Mouse (Mus musculus) stomach, embryonic 16.5 days (tissue): ENCODE results near the gene Brca2. TPM values are rescaled to one million over a fixed set of nuclear protein-coding genes. Genes with fewer than 3 reads are reported as not detected.

Experiments used
- ATAC-seq: fragments of 200-750 bp; cut with Nextera tagmentation; 2 replicates; pipeline ENCODE4 v1.8.0; 2017; ENCODE audit warnings: moderate number of reproducible peaks, moderate TSS enrichment; ENCODE audit not compliant: insufficient read depth, low FRiP score
- H3K27ac ChIP-seq: fragments of 300-500 bp; sonication (generic); 2 replicates; pipeline ENCODE4 v1.5.1; 2014; ENCODE audit warnings: low read length
- H3K27me3 ChIP-seq: fragments of 300-500 bp; sonication (generic); 2 replicates; pipeline ENCODE4 v1.6.1; 2014; ENCODE audit warnings: low read length, control low read depth, mixed read lengths; ENCODE audit not compliant: control insufficient read depth, insufficient read depth
- H3K36me3 ChIP-seq: fragments of 300-500 bp; sonication (generic); 2 replicates; pipeline ENCODE4 v1.6.1; 2014; ENCODE audit warnings: low read length; ENCODE audit not compliant: control insufficient read depth, insufficient read depth
- H3K4me1 ChIP-seq: fragments of 300-500 bp; sonication (generic); 2 replicates; pipeline ENCODE4 v1.6.1; 2014; ENCODE audit warnings: low read length, control low read depth, mixed read lengths; ENCODE audit not compliant: control insufficient read depth, insufficient read depth
- H3K4me2 ChIP-seq: fragments of 300-500 bp; sonication (generic); 2 replicates; pipeline ENCODE4 v1.6.1; 2014; ENCODE audit warnings: low read depth, low read length, mixed read lengths
- H3K4me3 ChIP-seq: fragments of 300-500 bp; sonication (generic); replicated peaks from 2 replicates; pipeline ENCODE4 v1.5.1; 2014; ENCODE audit warnings: mild to moderate bottlenecking, low read length
- H3K9ac ChIP-seq: fragments of 300-500 bp; sonication (generic); 2 replicates; pipeline ENCODE4 v1.6.1; 2014; ENCODE audit warnings: low read length
- H3K9me3 ChIP-seq: fragments of 300-500 bp; sonication (generic); replicated peaks from 2 replicates; pipeline ENCODE4 v1.6.1; 2016; ENCODE audit warnings: low read length, control low read depth; ENCODE audit not compliant: control insufficient read depth
- WGBS: fragments of 180-500 bp; shearing (Covaris S2); extraction: QIAGEN DNeasy Blood & Tissue Kit; methylation state at CpG from one replicate; pipeline ENCODE4 v1.1.7; 2014; 5-methylcytosine and 5-hydroxymethylcytosine counted together
- polyA plus RNA-seq: library from polyadenylated mRNA; unstranded; fragments of >200 nt; fragmentation: Nextera tagmentation; extraction: Ambion mirVana; gene quantifications from 2 replicates; pipeline ENCODE4 v1.2.1, GENCODE M21; 2015

Gene Brca2
- polyA plus RNA-seq, 1 experiment from 2014 or later: 16.1 TPM

DNA sequence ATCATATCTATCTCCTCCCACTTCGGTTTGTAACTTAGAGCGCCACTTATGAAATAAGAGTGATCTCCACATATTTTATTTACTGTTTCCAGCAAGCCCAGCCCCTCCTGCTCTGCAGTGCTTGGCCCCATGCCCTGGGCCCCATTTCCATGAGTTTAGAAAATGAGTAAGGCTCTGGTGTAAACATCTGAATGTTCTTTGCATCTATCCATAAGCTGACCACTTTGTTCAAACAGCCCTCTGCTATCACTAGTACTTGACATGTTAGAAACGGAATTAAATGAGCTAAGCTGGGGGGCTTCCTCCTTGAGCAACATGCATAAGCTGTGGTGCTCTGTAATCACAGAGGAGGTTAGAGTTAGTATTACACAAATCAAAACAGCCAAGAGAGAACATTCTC lies 52.0 kb downstream of the Brca2 start:
- ATAC-seq: peak; percentile 65; the same call in 1 of the 2 replicates
- Histone ChIP-seq H3K27me3 (no peaks in the 10 kb centered on the region), H3K9me3 (no peaks in the 10 kb centered on the region), H3K4me2 (no peak overlapping the region), H3K4me1 (peaks cover 11% of the 10 kb centered on the region; the same call in 1 of the 2 replicates), H3K9ac (no peak overlapping the region), H3K36me3 (0 out of 2 replicates have a peak, but pooled peaks cover 12% of the 10 kb centered on the region), H3K27ac (peak overlapping the region; percentile 38), H3K4me3 (no peak overlapping the region)
- 52% methylated on average over 3 of the region's 3 CpGs for WGBS

DNA sequence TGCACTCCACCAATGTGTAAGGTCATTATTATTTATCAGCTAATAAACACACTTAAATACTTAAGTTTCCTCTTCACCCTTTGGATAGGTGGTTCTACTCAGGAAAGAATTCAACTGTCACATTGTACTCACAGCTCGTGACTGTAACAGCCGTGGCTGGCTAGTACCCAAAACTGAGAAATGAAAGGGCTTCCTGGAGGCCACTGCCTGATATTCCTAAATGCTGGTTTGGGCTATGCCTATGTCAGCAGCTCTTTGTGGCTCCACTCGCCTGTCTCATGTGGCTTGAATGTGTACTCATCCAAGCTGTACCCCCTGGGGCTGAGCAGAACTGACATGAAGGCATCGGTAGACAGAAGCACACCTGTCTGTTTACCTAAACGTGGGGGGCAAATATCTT lies 52.5 kb downstream of the Brca2 start:
- no peak overlapping the region for H3K9ac ChIP-seq
- 0 out of 2 replicates have a peak, but pooled peaks cover 12% of the 10 kb centered on the region for H3K36me3 ChIP-seq
- H3K27ac ChIP-seq: peak overlapping the region; percentile 38
- peaks cover 11% of the 10 kb centered on the region; the same call in 1 of the 2 replicates for H3K4me1 ChIP-seq
- ATAC-seq: 0 out of 2 replicates have a peak, but pooled peaks have one; percentile 14
- 55% methylated on average over 5 of the region's 5 CpGs for WGBS
- no peaks in the 10 kb centered on the region for H3K27me3 ChIP-seq
- H3K4me3 ChIP-seq: no peak overlapping the region
- H3K9me3 ChIP-seq: no peaks in the 10 kb centered on the region
- H3K4me2 ChIP-seq: no peak overlapping the region

DNA sequence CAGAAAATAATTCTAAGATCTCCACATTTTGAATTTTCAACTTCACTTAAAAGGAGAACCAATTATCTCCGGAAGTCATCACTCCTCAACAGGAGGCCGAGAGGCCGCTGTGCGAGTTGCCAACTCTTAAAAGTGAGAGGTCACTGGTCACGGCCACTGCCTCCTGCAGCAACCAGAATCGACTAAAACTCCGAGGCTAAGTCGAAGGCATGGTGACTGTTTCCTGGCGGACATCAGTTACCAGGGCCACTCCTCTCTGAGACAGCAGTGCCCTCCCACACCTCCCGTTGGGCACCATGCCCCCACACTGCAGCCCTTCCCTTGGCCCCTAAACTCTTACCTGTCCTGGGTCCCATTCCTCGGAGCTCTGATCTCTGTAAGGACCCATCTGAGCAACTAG lies 54.4 kb downstream of the Brca2 start:
- H3K36me3 ChIP-seq: 0 out of 2 replicates have a peak, but pooled peaks cover 12% of the 10 kb centered on the region
- H3K4me1 ChIP-seq: peaks cover 11% of the 10 kb centered on the region; the same call in 1 of the 2 replicates
- no peaks in the 10 kb centered on the region for H3K9me3 ChIP-seq
- ATAC-seq: no peak
- no peak overlapping the region for H3K9ac ChIP-seq
- no peaks in the 10 kb centered on the region for H3K27me3 ChIP-seq
- no peak overlapping the region for H3K27ac ChIP-seq
- no peak overlapping the region for H3K4me3 ChIP-seq
- H3K4me2 ChIP-seq: no peak overlapping the region
- WGBS: 84% methylated on average over 11 of the region's 11 CpGs

DNA sequence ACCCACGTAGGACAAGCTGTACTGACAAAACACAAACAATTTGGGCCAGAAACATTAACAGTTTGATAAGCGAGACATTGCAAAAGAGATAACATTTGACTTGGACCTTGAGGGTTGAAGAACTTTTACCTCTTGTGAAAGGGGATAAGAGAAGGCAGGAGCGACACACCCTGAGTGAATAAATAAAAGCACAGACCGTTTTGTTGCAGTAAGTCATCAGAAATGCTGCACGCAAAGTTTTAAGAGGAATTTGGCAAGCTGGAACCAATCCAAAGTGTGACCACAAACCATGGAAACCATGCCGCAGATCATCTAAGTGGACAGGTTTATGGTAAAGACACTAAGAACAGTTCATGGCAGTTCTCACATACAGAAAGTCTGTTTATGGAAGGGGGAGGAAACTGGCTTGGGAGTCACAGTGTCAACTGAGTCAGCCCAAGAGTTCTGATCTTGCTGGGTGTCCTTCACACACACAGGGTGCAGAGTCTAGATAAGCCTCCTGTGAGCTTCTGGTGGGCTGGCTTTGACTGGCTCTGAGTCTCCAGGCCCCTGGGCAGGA lies 56.3 kb downstream of the Brca2 start:
- peak; percentile 46; the same call in 1 of the 2 replicates for ATAC-seq
- peaks cover 11% of the 10 kb centered on the region; the same call in 1 of the 2 replicates for H3K4me1 ChIP-seq
- no peak overlapping the region for H3K9ac ChIP-seq
- H3K27me3 ChIP-seq: no peaks in the 10 kb centered on the region
- H3K36me3 ChIP-seq: 0 out of 2 replicates have a peak, but pooled peaks cover 3% of the 10 kb centered on the region
- no peak overlapping the region for H3K4me3 ChIP-seq
- H3K27ac ChIP-seq: no peak overlapping the region
- 41% methylated on average over 6 of the region's 6 CpGs for WGBS
- no peak overlapping the region for H3K4me2 ChIP-seq
- H3K9me3 ChIP-seq: no peaks in the 10 kb centered on the region

DNA sequence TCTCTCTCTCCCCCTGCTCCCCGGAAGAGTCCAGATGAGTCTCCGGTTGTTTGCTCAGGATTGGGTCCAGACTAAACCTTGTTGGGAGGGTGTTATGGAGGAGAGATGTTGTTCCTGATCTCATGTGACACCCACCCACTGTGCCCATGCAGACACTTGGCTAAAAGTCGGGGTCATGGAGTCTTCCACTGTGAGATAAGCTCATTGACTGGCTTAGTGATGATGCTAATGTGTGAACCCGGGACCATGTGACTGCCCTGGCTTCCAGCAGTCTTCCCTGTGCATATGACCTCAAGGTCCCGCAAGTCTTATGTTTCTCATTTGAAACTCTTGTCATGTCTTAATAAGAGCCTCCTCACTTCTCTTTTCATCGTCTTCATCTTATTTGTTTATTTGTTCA lies 58.8 kb downstream of the Brca2 start:
- H3K9me3 ChIP-seq: no peaks in the 10 kb centered on the region
- peaks cover 11% of the 10 kb centered on the region; the same call in 1 of the 2 replicates for H3K4me1 ChIP-seq
- no peak overlapping the region for H3K4me2 ChIP-seq
- ATAC-seq: no peak
- no peaks in the 10 kb centered on the region for H3K36me3 ChIP-seq
- 73% methylated on average over 6 of the region's 6 CpGs for WGBS
- H3K27me3 ChIP-seq: no peaks in the 10 kb centered on the region
- no peak overlapping the region for H3K9ac ChIP-seq
- no peak overlapping the region for H3K27ac ChIP-seq
- H3K4me3 ChIP-seq: no peak overlapping the region

DNA sequence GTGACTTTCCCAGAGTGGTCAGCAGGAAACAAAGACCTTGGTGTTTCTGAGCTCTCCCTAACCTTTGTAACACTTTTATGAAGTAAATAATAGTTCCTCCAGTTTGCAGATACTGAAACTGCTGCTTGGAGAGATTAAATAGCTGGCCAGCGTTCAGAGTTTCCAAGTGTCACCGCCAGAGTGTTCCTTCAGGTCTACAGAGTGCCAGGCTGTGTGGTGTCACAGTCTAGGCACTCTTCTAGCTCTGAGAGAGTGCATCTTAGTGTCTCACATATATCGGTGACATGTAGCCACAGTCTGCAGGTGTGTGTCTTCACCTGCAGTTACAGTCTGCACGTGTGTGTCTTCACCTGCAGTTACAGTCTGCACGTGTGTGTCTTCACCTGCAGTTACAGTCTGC lies 60.8 kb downstream of the Brca2 start:
- Histone ChIP-seq H3K27me3 (no peaks in the 10 kb centered on the region), H3K4me2 (no peak overlapping the region), H3K9ac (no peak overlapping the region), H3K36me3 (no peaks in the 10 kb centered on the region), H3K27ac (no peak overlapping the region), H3K4me3 (no peak overlapping the region), H3K4me1 (peaks cover 6% of the 10 kb centered on the region; the same call in 1 of the 2 replicates), H3K9me3 (no peaks in the 10 kb centered on the region)
- WGBS: 71% methylated on average over 5 of the region's 5 CpGs
- no peak for ATAC-seq

DNA sequence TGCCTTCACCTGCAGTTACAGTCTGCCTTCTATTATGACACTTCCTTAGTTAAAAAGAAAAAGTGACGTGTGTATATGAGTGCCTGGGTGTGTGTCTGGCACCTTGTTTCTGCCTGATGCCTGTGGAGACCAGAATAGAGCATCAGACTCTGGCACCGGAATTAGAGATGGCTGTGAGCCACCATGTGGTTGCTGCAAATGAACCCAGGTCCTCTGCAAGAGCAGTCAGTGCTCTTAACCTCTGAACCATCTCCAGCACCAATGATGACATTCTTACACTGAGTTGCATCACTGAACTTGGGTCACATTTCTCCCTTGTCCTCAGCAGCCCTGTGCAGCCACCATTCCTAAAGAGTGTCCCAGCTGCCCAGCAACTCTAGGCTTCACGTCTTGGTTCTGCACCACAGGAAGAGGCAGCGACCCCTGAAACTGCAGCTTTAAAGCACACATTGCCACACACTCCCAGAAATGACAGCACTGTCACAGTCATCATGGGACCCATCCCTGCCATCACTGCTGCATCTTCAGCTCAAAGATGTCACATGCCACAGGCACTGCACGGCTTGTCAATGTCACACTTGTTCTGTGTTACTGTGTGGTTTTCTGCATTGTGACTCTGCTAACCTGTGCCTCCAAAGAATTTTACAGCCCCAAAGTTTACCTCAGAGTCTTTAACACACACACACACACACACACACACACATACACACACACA lies 61.3 kb downstream of the Brca2 start:
- Histone ChIP-seq H3K4me3 (no peak overlapping the region), H3K36me3 (no peaks in the 10 kb centered on the region), H3K9me3 (no peaks in the 10 kb centered on the region), H3K4me2 (no peak overlapping the region), H3K4me1 (peaks cover 3% of the 10 kb centered on the region; the same call in 1 of the 2 replicates), H3K9ac (no peak overlapping the region), H3K27ac (no peak overlapping the region), H3K27me3 (no peaks in the 10 kb centered on the region)
- no peak for ATAC-seq
- WGBS: 60% methylated on average over 5 of the region's 5 CpGs

DNA sequence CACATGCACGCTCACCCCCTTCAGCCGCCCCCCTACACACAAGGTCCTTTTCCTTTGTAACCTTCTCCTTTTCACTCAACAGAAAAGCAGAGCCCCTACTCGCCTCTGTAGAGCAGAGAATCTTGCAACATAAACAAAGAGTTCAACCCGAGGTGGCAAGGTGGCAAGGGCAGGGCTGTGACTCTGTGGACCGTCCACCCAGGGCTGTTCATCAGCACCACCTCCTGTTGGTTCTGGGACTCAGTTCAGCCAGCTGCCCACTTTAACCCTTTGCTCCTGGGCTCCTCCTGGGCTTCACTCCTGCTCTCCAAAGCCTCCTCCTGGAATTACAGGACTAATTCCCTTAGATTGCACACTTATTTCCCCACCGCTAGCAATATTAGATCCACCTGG lies 61.9 kb downstream of the Brca2 start:
- Histone ChIP-seq H3K4me1 (no peaks in the 10 kb centered on the region), H3K27me3 (no peaks in the 10 kb centered on the region), H3K4me2 (no peak overlapping the region), H3K27ac (no peak overlapping the region), H3K9me3 (no peaks in the 10 kb centered on the region), H3K36me3 (no peaks in the 10 kb centered on the region), H3K4me3 (no peak overlapping the region), H3K9ac (no peak overlapping the region)
- ATAC-seq: no peak
- 30% methylated on average over 6 of the region's 6 CpGs for WGBS

DNA sequence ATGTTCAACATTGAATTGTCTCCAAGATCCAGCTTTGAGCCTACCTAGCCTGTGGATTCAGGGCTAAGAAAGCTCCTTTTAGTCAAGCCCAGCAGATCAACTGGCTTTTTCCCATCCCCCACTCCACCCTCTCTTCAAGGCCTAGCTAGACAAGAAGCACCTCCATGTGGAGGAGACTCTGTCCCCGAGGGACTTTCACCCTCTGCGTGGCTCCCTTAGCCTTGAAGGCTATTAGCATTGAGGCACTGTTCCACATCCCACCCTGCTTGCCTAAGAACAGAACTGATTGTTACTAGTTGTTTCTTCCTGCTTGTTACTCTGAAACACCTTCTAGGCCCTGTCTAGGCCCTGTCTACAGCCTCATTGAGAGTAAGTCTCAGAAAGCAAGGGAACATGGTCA lies 67.5 kb downstream of the Brca2 start:
- Histone ChIP-seq H3K9me3 (no peaks in the 10 kb centered on the region), H3K4me3 (no peak overlapping the region), H3K9ac (no peak overlapping the region), H3K27ac (no peak overlapping the region), H3K36me3 (no peaks in the 10 kb centered on the region), H3K27me3 (no peaks in the 10 kb centered on the region), H3K4me2 (no peak overlapping the region), H3K4me1 (peaks cover 7% of the 10 kb centered on the region)
- WGBS: 75% methylated on average over 2 of the region's 2 CpGs
- ATAC-seq: no peak
